Mouse (Mus musculus): ENCODE results near the gene Ccnyl1. TPM values are rescaled to one million over a fixed set of nuclear protein-coding genes. Genes with fewer than 3 reads are reported as not detected.

The Ccnyl1 gene
- polyA plus RNA-seq, 1 experiment from 2014 or later: 7.2 TPM

GRCm38 (mm10) chr1:64712006-64712760 is 21.9 kb downstream of the Ccnyl1 start:
- Histone ChIP-seq H3K4me2 (ENCODE audit: low read length) (no peak overlapping the region), H3K27me3 (replicated peaks; ENCODE audit: control insufficient read depth, insufficient read depth, low read length) (no peaks in the 10 kb centered on the region), H3K9ac (ENCODE audit: low read length) (no peak overlapping the region), H3K27ac (ENCODE audit: low read depth) (no peak overlapping the region), H3K9me3 (ENCODE audit: control insufficient read depth, low read length) (no peaks in the 10 kb centered on the region), H3K36me3 (ENCODE audit: control insufficient read depth, insufficient read depth, low read length) (peaks cover 25% of the 10 kb centered on the region; the same call in 1 of the 2 replicates), H3K4me1 (replicated peaks; ENCODE audit: control insufficient read depth, insufficient read depth, low read length) (no peaks in the 10 kb centered on the region), H3K4me3 (ENCODE audit: low read depth, low read length) (no peak overlapping the region)
- WGBS: 75% methylated on average over 14 of the region's 14 CpGs
- ATAC-seq (replicated peaks; ENCODE audit: low FRiP score, low TSS enrichment, low read depth): no peak
- no peak for DNase-seq (ENCODE audit: low spot score)

- no peaks in the 10 kb centered on the region for H3K27me3 ChIP-seq (replicated peaks; ENCODE audit: control insufficient read depth, insufficient read depth, low read length)
- no peak overlapping the region for H3K4me2 ChIP-seq (ENCODE audit: low read length)
- no peak overlapping the region for H3K27ac ChIP-seq (ENCODE audit: low read depth)
- WGBS: 64% methylated on average over 2 of the region's 2 CpGs
- ATAC-seq (replicated peaks; ENCODE audit: low FRiP score, low TSS enrichment, low read depth): 0 out of 2 replicates have a peak, but pooled peaks have one; percentile 51
- no peak overlapping the region for H3K9ac ChIP-seq (ENCODE audit: low read length)
- H3K36me3 ChIP-seq (ENCODE audit: control insufficient read depth, insufficient read depth, low read length): peaks cover 18% of the 10 kb centered on the region; the same call in 1 of the 2 replicates
- no peak for DNase-seq (ENCODE audit: low spot score)
- H3K9me3 ChIP-seq (ENCODE audit: control insufficient read depth, low read length): no peaks in the 10 kb centered on the region
- no peak overlapping the region for H3K4me3 ChIP-seq (ENCODE audit: low read depth, low read length)
- no peaks in the 10 kb centered on the region for H3K4me1 ChIP-seq (replicated peaks; ENCODE audit: control insufficient read depth, insufficient read depth, low read length)
Observed at GRCm38 (mm10) chr1:64715458-64715857, 25.2 kb downstream of the Ccnyl1 start.

GRCm38 (mm10) chr1:64716589-64717304 is 26.5 kb downstream of the Ccnyl1 start:
- H3K4me1 ChIP-seq (replicated peaks; ENCODE audit: control insufficient read depth, insufficient read depth, low read length): no peaks in the 10 kb centered on the region
- no peak overlapping the region for H3K4me3 ChIP-seq (ENCODE audit: low read depth, low read length)
- H3K9ac ChIP-seq (ENCODE audit: low read length): no peak overlapping the region
- no peaks in the 10 kb centered on the region for H3K9me3 ChIP-seq (ENCODE audit: control insufficient read depth, low read length)
- H3K27ac ChIP-seq (ENCODE audit: low read depth): no peak overlapping the region
- DNase-seq (ENCODE audit: low spot score) (no peak), ATAC-seq (replicated peaks; ENCODE audit: low FRiP score, low TSS enrichment, low read depth) (no peak)
- H3K27me3 ChIP-seq (replicated peaks; ENCODE audit: control insufficient read depth, insufficient read depth, low read length): no peaks in the 10 kb centered on the region
- no peak overlapping the region for H3K4me2 ChIP-seq (ENCODE audit: low read length)
- H3K36me3 ChIP-seq (ENCODE audit: control insufficient read depth, insufficient read depth, low read length): peaks cover 20% of the 10 kb centered on the region
- 78% methylated on average over 7 of the region's 7 CpGs for WGBS

GRCm38 (mm10) chr1:64717504-64717903 is 27.2 kb downstream of the Ccnyl1 start:
- Histone ChIP-seq H3K36me3 (ENCODE audit: control insufficient read depth, insufficient read depth, low read length) (peaks cover 26% of the 10 kb centered on the region), H3K9ac (ENCODE audit: low read length) (no peak overlapping the region), H3K27me3 (replicated peaks; ENCODE audit: control insufficient read depth, insufficient read depth, low read length) (no peaks in the 10 kb centered on the region), H3K4me1 (replicated peaks; ENCODE audit: control insufficient read depth, insufficient read depth, low read length) (no peaks in the 10 kb centered on the region), H3K9me3 (ENCODE audit: control insufficient read depth, low read length) (no peaks in the 10 kb centered on the region), H3K27ac (ENCODE audit: low read depth) (no peak overlapping the region), H3K4me2 (ENCODE audit: low read length) (no peak overlapping the region), H3K4me3 (ENCODE audit: low read depth, low read length) (no peak overlapping the region)
- ATAC-seq (replicated peaks; ENCODE audit: low FRiP score, low TSS enrichment, low read depth) (0 out of 2 replicates have a peak, but pooled peaks have one; percentile 69), DNase-seq (ENCODE audit: low spot score) (no peak)

GRCm38 (mm10) chr1:64721034-64721587 is 30.9 kb downstream of the Ccnyl1 start:
- no peaks in the 10 kb centered on the region for H3K4me1 ChIP-seq (replicated peaks; ENCODE audit: control insufficient read depth, insufficient read depth, low read length)
- H3K9ac ChIP-seq (ENCODE audit: low read length): no peak overlapping the region
- DNase-seq (ENCODE audit: low spot score) (peak; percentile 51), ATAC-seq (replicated peaks; ENCODE audit: low FRiP score, low TSS enrichment, low read depth) (no peak)
- no peak overlapping the region for H3K4me2 ChIP-seq (ENCODE audit: low read length)
- 49% methylated on average over 10 of the region's 10 CpGs for WGBS
- H3K27me3 ChIP-seq (replicated peaks; ENCODE audit: control insufficient read depth, insufficient read depth, low read length): no peaks in the 10 kb centered on the region
- H3K36me3 ChIP-seq (ENCODE audit: control insufficient read depth, insufficient read depth, low read length): peaks cover 17% of the 10 kb centered on the region
- no peaks in the 10 kb centered on the region for H3K9me3 ChIP-seq (ENCODE audit: control insufficient read depth, low read length)
- H3K27ac ChIP-seq (ENCODE audit: low read depth): no peak overlapping the region
- no peak overlapping the region for H3K4me3 ChIP-seq (ENCODE audit: low read depth, low read length)

- peaks cover 3% of the 10 kb centered on the region; the same call in 1 of the 2 replicates for H3K36me3 ChIP-seq (ENCODE audit: control insufficient read depth, insufficient read depth, low read length)
- H3K4me3 ChIP-seq (ENCODE audit: low read depth, low read length): no peak overlapping the region
- no peak for ATAC-seq (replicated peaks; ENCODE audit: low FRiP score, low TSS enrichment, low read depth)
- no peaks in the 10 kb centered on the region for H3K9me3 ChIP-seq (ENCODE audit: control insufficient read depth, low read length)
- DNase-seq (ENCODE audit: low spot score): peak; percentile 43
- H3K27ac ChIP-seq (ENCODE audit: low read depth): no peak overlapping the region
- 77% methylated on average over 4 of the region's 4 CpGs for WGBS
- H3K9ac ChIP-seq (ENCODE audit: low read length): no peak overlapping the region
- H3K4me2 ChIP-seq (ENCODE audit: low read length): no peak overlapping the region
- 0 out of 2 replicates have a peak, but pooled peaks cover 3% of the 10 kb centered on the region for H3K4me1 ChIP-seq (replicated peaks; ENCODE audit: control insufficient read depth, insufficient read depth, low read length)
- H3K27me3 ChIP-seq (replicated peaks; ENCODE audit: control insufficient read depth, insufficient read depth, low read length): no peaks in the 10 kb centered on the region
Observed at GRCm38 (mm10) chr1:64730046-64730445, 39.8 kb downstream of the Ccnyl1 start.

GRCm38 (mm10) chr1:64731341-64732020 is 41.2 kb downstream of the Ccnyl1 start:
- DNase-seq (ENCODE audit: low spot score) (peak; percentile 47), ATAC-seq (replicated peaks; ENCODE audit: low FRiP score, low TSS enrichment, low read depth) (no peak)
- WGBS: 68% methylated on average over 16 of the region's 16 CpGs
- peaks cover 7% of the 10 kb centered on the region; the same call in 1 of the 2 replicates for H3K27me3 ChIP-seq (replicated peaks; ENCODE audit: control insufficient read depth, insufficient read depth, low read length)
- H3K27ac ChIP-seq (ENCODE audit: low read depth): no peak overlapping the region
- H3K9me3 ChIP-seq (ENCODE audit: control insufficient read depth, low read length): no peaks in the 10 kb centered on the region
- no peak overlapping the region for H3K9ac ChIP-seq (ENCODE audit: low read length)
- peak overlapping the region; percentile 94; the same call in 1 of the 2 replicates for H3K4me2 ChIP-seq (ENCODE audit: low read length)
- 0 out of 2 replicates have a peak, but pooled peaks cover 3% of the 10 kb centered on the region for H3K36me3 ChIP-seq (ENCODE audit: control insufficient read depth, insufficient read depth, low read length)
- H3K4me3 ChIP-seq (ENCODE audit: low read depth, low read length): no peak overlapping the region
- 0 out of 2 replicates have a peak, but pooled peaks cover 8% of the 10 kb centered on the region for H3K4me1 ChIP-seq (replicated peaks; ENCODE audit: control insufficient read depth, insufficient read depth, low read length)

- Histone ChIP-seq H3K4me3 (ENCODE audit: low read depth, low read length) (0 out of 2 replicates have a peak overlapping the region, but pooled peaks have one; percentile 1), H3K4me1 (replicated peaks; ENCODE audit: control insufficient read depth, insufficient read depth, low read length) (0 out of 2 replicates have a peak, but pooled peaks cover 8% of the 10 kb centered on the region), H3K27me3 (replicated peaks; ENCODE audit: control insufficient read depth, insufficient read depth, low read length) (peaks cover 7% of the 10 kb centered on the region; the same call in 1 of the 2 replicates), H3K9me3 (ENCODE audit: control insufficient read depth, low read length) (no peaks in the 10 kb centered on the region), H3K27ac (ENCODE audit: low read depth) (no peak overlapping the region), H3K9ac (ENCODE audit: low read length) (no peak overlapping the region), H3K4me2 (ENCODE audit: low read length) (peak overlapping the region; percentile 94), H3K36me3 (ENCODE audit: control insufficient read depth, insufficient read depth, low read length) (0 out of 2 replicates have a peak, but pooled peaks cover 3% of the 10 kb centered on the region)
- WGBS: 46% methylated on average over 10 of the region's 10 CpGs
- DNase-seq (ENCODE audit: low spot score) (peak; percentile 48), ATAC-seq (replicated peaks; ENCODE audit: low FRiP score, low TSS enrichment, low read depth) (no peak)
Observed at GRCm38 (mm10) chr1:64732161-64732560, 41.9 kb downstream of the Ccnyl1 start.
